Mouse (Mus musculus) midbrain, embryonic 11.5 days (tissue): Measurements from ENCODE around the gene Mybpc2. TPM values are rescaled to one million over a fixed set of nuclear protein-coding genes. Genes with fewer than 3 reads are reported as not detected.

ENCODE experiments used
- ATAC-seq: fragments of 200-750 bp; cut with Nextera tagmentation; 2 replicates; pipeline ENCODE4 v1.8.0; 2017; ENCODE audit warnings: moderate TSS enrichment, moderate library complexity; ENCODE audit not compliant: low FRiP score
- DNase-seq: peaks from one replicate; pipeline ENCODE4 v3.0.0; 2015; ENCODE audit warnings: low spot score; ENCODE audit errors: missing footprints
- H3K27ac ChIP-seq: fragments of 300-500 bp; sonication (generic); 2 replicates; pipeline ENCODE4 v1.5.1; 2014; ENCODE audit warnings: low read depth, low read length
- H3K27me3 ChIP-seq: fragments of 300-500 bp; sonication (generic); 2 replicates; pipeline ENCODE4 v1.6.1; 2014; ENCODE audit warnings: mild to moderate bottlenecking, low read length, moderate library complexity, mixed read lengths; ENCODE audit not compliant: control insufficient read depth, insufficient read depth
- H3K36me3 ChIP-seq: fragments of 300-500 bp; sonication (generic); 2 replicates; pipeline ENCODE4 v1.6.1; 2014; ENCODE audit warnings: mild to moderate bottlenecking, low read length, moderate library complexity, mixed read lengths; ENCODE audit not compliant: control insufficient read depth, insufficient read depth
- H3K4me1 ChIP-seq: fragments of 300-500 bp; sonication (generic); 2 replicates; pipeline ENCODE4 v1.6.1; 2014; ENCODE audit warnings: low read length; ENCODE audit not compliant: control insufficient read depth, insufficient read depth
- H3K4me2 ChIP-seq: fragments of 300-500 bp; sonication (generic); 2 replicates; pipeline ENCODE4 v1.6.1; 2014; ENCODE audit warnings: mild to moderate bottlenecking, moderate library complexity
- H3K4me3 ChIP-seq: fragments of 300-500 bp; sonication (generic); 2 replicates; pipeline ENCODE4 v1.5.1; 2014; ENCODE audit warnings: low read depth, low read length
- H3K9ac ChIP-seq: fragments of 300-500 bp; sonication (generic); 2 replicates; pipeline ENCODE4 v1.6.1; 2014; ENCODE audit warnings: low read length
- H3K9me3 ChIP-seq: fragments of 300-500 bp; sonication (generic); 2 replicates; pipeline ENCODE4 v1.6.1; 2016; ENCODE audit warnings: low read length; ENCODE audit not compliant: control insufficient read depth
- WGBS: fragments of 180-500 bp; shearing (Covaris S2); extraction: QIAGEN DNeasy Blood & Tissue Kit; methylation state at CpG from one replicate; pipeline ENCODE4 v1.1.7; 2014; 5-methylcytosine and 5-hydroxymethylcytosine counted together
- polyA plus RNA-seq: library from polyadenylated mRNA; unstranded; fragments of >200 nt; fragmentation: Nextera tagmentation; extraction: Ambion mirVana; gene quantifications from 2 replicates; pipeline ENCODE4 v1.2.1, GENCODE M21; 2014

Gene Mybpc2
- polyA plus RNA-seq, 1 experiment from 2014 or later: not detected

DNA sequence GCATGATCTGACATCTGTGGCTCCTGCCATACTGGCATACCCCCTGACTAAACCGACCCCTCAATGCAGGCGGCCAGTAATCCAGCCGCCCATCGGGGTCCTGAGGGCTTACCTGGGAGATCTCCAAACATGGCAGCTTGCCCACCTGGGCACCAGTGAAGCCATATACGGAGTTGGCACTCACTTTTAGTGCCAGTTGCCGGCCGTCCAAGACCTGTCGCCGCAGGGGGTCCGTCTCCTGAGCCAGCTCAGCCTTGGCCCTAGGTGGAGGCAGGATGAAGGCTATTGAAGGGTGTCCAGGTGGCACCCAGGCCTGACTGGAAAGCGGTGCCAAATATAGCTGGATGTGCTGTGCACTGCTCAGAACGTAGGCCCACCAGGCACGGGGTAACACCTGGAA lies 13.0 kb upstream of the Mybpc2 start:
- 94% methylated on average over 13 of the region's 13 CpGs for WGBS
- Histone ChIP-seq H3K9me3 (no peaks in the 10 kb centered on the region), H3K9ac (no peak overlapping the region), H3K27ac (no peak overlapping the region), H3K4me2 (no peak overlapping the region), H3K4me3 (no peak overlapping the region), H3K36me3 (peaks cover 48% of the 10 kb centered on the region), H3K27me3 (no peaks in the 10 kb centered on the region), H3K4me1 (no peaks in the 10 kb centered on the region)
- ATAC-seq (no peak), DNase-seq (no peak)

DNA sequence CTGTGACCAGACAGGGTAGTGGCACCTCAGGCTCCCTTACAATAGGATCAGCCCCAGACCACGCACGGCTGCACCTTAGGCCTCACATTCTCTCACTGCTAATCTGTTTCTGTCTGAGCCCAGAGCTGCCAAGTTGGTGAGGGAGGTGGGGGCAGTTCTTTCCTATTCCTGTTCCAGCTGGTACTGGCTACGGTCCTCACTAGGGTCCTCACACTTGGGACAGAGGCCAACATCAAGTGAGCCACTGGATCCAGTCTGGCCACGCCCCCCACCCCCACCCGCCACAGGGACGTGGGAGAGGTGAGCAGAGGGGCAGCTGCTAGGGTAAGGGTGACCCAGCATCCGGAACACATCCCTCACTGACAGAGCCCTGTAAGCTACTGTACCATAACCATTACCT lies 12.6 kb upstream of the Mybpc2 start:
- Histone ChIP-seq H3K36me3 (peaks cover 44% of the 10 kb centered on the region), H3K9ac (no peak overlapping the region), H3K27me3 (no peaks in the 10 kb centered on the region), H3K9me3 (no peaks in the 10 kb centered on the region), H3K4me2 (no peak overlapping the region), H3K27ac (no peak overlapping the region), H3K4me3 (no peak overlapping the region), H3K4me1 (no peaks in the 10 kb centered on the region)
- DNase-seq (no peak), ATAC-seq (no peak)
- WGBS: 81% methylated on average over 7 of the region's 7 CpGs

GRCm38 (mm10) chr7:44536590-44536968 lies 12.1 kb upstream of the Mybpc2 start:
- 92% methylated on average over 6 of the region's 6 CpGs for WGBS
- no peaks in the 10 kb centered on the region for H3K4me1 ChIP-seq
- DNase-seq: no peak
- ATAC-seq: no peak
- no peak overlapping the region for H3K4me3 ChIP-seq
- no peak overlapping the region for H3K4me2 ChIP-seq
- no peak overlapping the region for H3K9ac ChIP-seq
- no peaks in the 10 kb centered on the region for H3K9me3 ChIP-seq
- H3K27ac ChIP-seq: no peak overlapping the region
- H3K36me3 ChIP-seq: peaks cover 43% of the 10 kb centered on the region
- no peaks in the 10 kb centered on the region for H3K27me3 ChIP-seq

DNA sequence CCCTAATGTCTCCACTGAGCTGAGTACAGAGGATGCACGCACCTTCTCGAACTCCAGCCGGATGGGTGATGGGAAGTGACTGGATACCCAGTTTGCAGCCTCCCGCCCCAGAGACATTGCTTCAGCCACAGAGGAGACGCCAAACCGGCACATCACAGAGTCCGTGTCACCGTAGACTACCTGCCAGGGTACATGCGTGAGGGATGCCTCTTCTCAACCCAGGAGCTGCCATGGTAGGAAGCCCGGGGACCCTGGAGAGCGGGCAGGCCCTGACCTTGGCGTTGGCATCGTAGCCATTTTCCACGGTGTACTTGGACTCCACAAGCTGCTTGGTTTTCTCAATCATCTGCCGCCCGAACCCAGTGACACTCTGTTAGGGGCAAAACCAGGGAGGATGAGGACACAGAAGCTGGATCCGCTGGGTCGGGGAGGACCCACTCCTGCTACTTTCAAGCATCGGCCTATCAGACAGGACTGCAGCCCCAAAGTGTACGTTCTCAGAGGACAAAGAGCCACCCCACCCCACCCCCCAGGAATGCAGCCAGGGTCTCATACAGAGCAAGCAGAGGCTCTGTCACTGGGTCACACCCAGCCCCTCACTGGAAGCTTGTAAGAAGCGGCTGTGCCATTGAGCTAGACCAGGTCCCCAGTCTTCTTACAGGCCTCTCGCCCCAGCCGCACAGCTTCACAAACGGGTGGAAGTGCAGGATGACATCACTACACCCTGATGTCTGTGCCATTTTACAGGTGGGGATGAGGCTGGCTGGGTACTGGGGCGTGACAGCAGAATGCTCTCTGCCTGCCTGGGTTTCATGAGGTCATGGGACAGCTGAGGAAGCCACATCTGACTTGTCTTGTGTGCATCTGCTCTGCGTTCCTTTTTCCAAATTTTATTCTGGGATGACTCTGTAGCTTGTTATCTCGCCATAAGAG lies 11.5 kb upstream of the Mybpc2 start:
- Histone ChIP-seq H3K9ac (no peak overlapping the region), H3K36me3 (peaks cover 40% of the 10 kb centered on the region), H3K9me3 (no peaks in the 10 kb centered on the region), H3K27ac (no peak overlapping the region), H3K4me3 (no peak overlapping the region), H3K4me1 (no peaks in the 10 kb centered on the region), H3K4me2 (no peak overlapping the region), H3K27me3 (no peaks in the 10 kb centered on the region)
- DNase-seq (no peak), ATAC-seq (no peak)
- 94% methylated on average over 27 of the region's 27 CpGs for WGBS

DNA sequence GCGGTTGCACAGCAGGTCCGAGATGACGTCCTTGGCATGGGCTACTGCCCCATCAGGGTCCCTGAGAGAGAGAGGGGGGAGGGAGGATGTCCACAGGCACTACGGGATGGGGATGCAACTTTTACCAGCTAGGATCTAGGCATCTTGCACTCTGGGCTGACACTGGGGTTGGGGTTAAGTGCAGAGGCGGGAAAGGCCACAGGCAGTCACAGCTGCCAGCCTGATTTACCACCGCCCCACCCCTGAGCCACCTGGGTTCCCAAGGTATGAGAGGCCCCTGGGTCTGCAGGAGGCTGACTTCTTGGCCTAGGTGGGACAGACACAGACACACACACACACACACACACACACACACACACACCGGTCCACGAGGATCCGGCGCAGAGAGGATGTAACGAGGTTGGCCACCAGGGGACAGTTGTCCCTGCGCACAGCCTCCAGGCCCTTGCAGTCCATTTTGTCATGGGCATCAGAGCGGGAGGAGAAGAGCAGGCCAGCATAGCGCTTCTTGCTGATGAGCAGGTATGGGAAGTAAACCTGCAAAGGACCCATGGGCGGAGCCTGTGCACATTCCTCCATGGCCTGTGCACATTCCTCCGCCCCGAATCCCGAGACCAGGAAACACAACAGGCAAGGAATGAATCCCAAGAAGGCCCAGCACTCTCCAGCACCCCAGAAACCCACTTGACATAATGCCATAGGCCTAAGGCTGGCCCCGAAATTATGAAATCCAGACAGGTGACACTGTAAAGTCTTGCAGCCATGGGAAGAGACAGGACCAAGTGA lies 10.4 kb upstream of the Mybpc2 start:
- H3K27ac ChIP-seq: no peak overlapping the region

GRCm38 (mm10) chr7:44534242-44534641 lies 9.8 kb upstream of the Mybpc2 start:
- DNase-seq: no peak
- Histone ChIP-seq H3K4me2 (no peak overlapping the region), H3K36me3 (peaks cover 33% of the 10 kb centered on the region), H3K9me3 (no peaks in the 10 kb centered on the region), H3K4me1 (no peaks in the 10 kb centered on the region), H3K9ac (no peak overlapping the region), H3K4me3 (no peak overlapping the region), H3K27ac (no peak overlapping the region), H3K27me3 (no peaks in the 10 kb centered on the region; the same call in 1 of the 2 replicates)
- 93% methylated on average over 13 of the region's 13 CpGs for WGBS
- no peak for ATAC-seq

More for the DNA sequence above, 10.4 kb upstream of the Mybpc2 start:
- no peak overlapping the region for H3K4me3 ChIP-seq
- H3K36me3 ChIP-seq: peaks cover 36% of the 10 kb centered on the region
- no peak for ATAC-seq
- no peaks in the 10 kb centered on the region for H3K9me3 ChIP-seq
- H3K4me2 ChIP-seq: no peak overlapping the region
- H3K9ac ChIP-seq: no peak overlapping the region
- H3K27me3 ChIP-seq: no peaks in the 10 kb centered on the region
- no peaks in the 10 kb centered on the region for H3K4me1 ChIP-seq
- 94% methylated on average over 19 of the region's 19 CpGs for WGBS
- DNase-seq: no peak

DNA sequence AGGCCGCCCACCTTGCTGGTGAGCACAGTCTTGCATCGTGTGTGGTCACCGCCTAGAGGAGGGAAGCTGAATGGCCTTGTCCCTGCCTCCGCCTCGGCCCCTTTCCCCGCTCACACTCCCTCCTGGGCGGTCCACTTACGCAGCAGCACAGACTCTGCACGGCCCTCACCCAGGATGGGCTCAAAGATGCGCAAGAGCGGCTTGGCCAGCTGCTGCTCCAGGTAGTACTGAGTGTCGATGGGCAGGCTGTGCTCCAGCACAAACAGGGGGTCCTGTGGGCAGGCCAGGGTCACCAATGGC lies 9.2 kb upstream of the Mybpc2 start:
- Histone ChIP-seq H3K27me3 (peaks cover under 1% of the 10 kb centered on the region; the same call in 1 of the 2 replicates), H3K36me3 (peaks cover 30% of the 10 kb centered on the region), H3K27ac (no peak overlapping the region), H3K4me1 (no peaks in the 10 kb centered on the region), H3K4me3 (no peak overlapping the region), H3K9me3 (no peaks in the 10 kb centered on the region), H3K9ac (no peak overlapping the region), H3K4me2 (no peak overlapping the region)
- DNase-seq (no peak), ATAC-seq (no peak)
- WGBS: 76% methylated on average over 12 of the region's 12 CpGs

DNA sequence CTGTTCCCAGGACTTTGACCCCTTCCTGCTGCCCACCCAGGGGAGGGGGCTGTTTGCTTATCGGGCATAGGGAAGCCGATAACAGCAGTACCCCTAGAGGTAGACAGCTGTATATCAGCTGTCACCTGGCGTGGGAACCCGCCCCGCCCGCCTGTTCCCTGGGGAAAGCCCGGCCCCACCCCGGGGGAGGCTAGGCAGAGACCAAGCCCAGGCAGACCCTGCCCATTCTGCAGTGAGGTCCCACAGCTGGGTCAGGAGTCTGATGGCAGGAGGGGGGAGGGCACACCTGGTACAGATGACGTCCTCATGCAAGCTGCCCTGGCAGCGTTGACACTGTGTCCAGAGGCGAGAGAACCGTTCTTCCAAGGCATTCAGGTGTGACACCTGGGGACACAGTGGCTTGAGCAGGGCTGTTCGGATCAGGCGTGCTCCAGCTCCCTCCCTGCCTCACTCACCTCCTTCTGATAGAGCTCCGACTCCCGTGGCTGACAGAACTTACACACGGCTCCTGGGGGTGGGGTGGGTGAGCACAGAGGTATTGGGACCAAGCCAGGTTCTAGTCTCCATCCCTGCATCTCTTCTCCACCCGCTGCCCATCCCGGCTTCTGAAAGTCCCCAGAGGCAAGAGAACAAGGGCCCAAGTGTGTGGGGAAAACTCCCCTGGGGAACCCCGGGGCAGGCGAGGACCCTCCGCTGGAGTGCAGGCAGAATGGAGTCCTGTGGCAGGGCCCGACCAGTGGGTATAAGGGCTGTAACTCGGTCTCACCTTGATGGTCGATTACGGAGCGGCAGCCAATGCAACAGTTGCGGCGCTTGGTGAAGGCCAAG lies 8.7 kb upstream of the Mybpc2 start:
- no peak for ATAC-seq
- H3K36me3 ChIP-seq: peaks cover 30% of the 10 kb centered on the region
- 90% methylated on average over 29 of the region's 29 CpGs for WGBS

More for the DNA sequence above, 8.7 kb upstream of the Mybpc2 start:
- no peaks in the 10 kb centered on the region for H3K9me3 ChIP-seq
- H3K27me3 ChIP-seq: peaks cover 5% of the 10 kb centered on the region; the same call in 1 of the 2 replicates
- no peak overlapping the region for H3K27ac ChIP-seq
- H3K4me2 ChIP-seq: no peak overlapping the region
- no peak overlapping the region for H3K9ac ChIP-seq
- no peak overlapping the region for H3K4me3 ChIP-seq
- DNase-seq: no peak
- H3K4me1 ChIP-seq: no peaks in the 10 kb centered on the region
